Mouse (Mus musculus) ES-E14 (cell line): ENCODE results near the gene Rhox7a. TPM values are rescaled to one million over a fixed set of nuclear protein-coding genes. Genes with fewer than 3 reads are reported as not detected.
A peak's percentile ranks its signal among the peaks of the same experiment; 100 is the strongest.
"Not testable (repeated sequence)": the region's sequence is repeated elsewhere in the genome, so short reads cannot be mapped to it uniquely, and the experiment has no call there.

ENCODE experiments used
- DNase-seq: peaks from one replicate; pipeline ENCODE4 v3.0.0-alpha.2; 2013; ENCODE audit warnings: low read depth, low spot score
- H3K27ac ChIP-seq: 2 replicates; pipeline ENCODE4 v1.5.1; 2012; ENCODE audit warnings: low read depth, mild to moderate bottlenecking, low read length, moderate library complexity, mixed read lengths; ENCODE audit not compliant: poor library complexity, insufficient read depth, severe bottlenecking
- H3K36me3 ChIP-seq: 2 replicates; pipeline ENCODE4 v1.6.1; 2012; ENCODE audit warnings: mild to moderate bottlenecking, low read length, moderate library complexity, mixed read lengths; ENCODE audit not compliant: control insufficient read depth, poor library complexity, insufficient read depth, severe bottlenecking
- H3K4me1 ChIP-seq, 2 experiments: fragments of 150-350 bp in 1 of 2; sonication (generic) in 1 of 2; 2 replicates each; pipeline ENCODE4 v1.6.1; 2012; ENCODE audit warnings: low read length in 2 of 2, mild to moderate bottlenecking in 1 of 2, mixed read lengths in 1 of 2; ENCODE audit not compliant: control insufficient read depth in 2 of 2, insufficient read depth in 2 of 2, poor library complexity in 1 of 2
- H3K4me3 ChIP-seq, 2 experiments: fragments of 150-350 bp in 1 of 2; sonication (generic) in 1 of 2; 2 replicates each; pipeline ENCODE4 v1.5.1; 2012; ENCODE audit warnings: low read length in 2 of 2, low read depth in 1 of 2, mild to moderate bottlenecking in 1 of 2, mixed read lengths in 1 of 2; ENCODE audit not compliant: insufficient read depth in 1 of 2, poor library complexity in 1 of 2, severe bottlenecking in 1 of 2
- H3K9ac ChIP-seq: 2 replicates; pipeline ENCODE4 v1.6.1; 2012; ENCODE audit warnings: low read depth, mild to moderate bottlenecking, low read length, mixed read lengths; ENCODE audit not compliant: poor library complexity, insufficient read depth, severe bottlenecking
- H3K9me3 ChIP-seq: fragments of 150-350 bp; sonication (generic); 2 replicates; pipeline ENCODE4 v1.6.1; 2012; ENCODE audit warnings: low read depth, mild to moderate bottlenecking, low read length; ENCODE audit not compliant: control insufficient read depth, insufficient read depth
- CHD2 ChIP-seq: IDR thresholded peaks from 2 replicates; pipeline ENCODE4 v1.6.1; 2014; ENCODE audit warnings: mild to moderate bottlenecking, low read depth, low read length, inconsistent platforms
- HCFC1 ChIP-seq: IDR thresholded peaks from 2 replicates; pipeline ENCODE4 v1.6.1; 2012; ENCODE audit warnings: low read length, inconsistent platforms, borderline replicate concordance; ENCODE audit not compliant: insufficient read depth
- MAFK ChIP-seq: IDR thresholded peaks from 2 replicates; pipeline ENCODE4 v1.6.1; 2014; ENCODE audit warnings: mild to moderate bottlenecking, low read depth, low read length, inconsistent platforms; ENCODE audit not compliant: insufficient read depth
- ZC3H11A ChIP-seq: IDR thresholded peaks from 2 replicates; pipeline ENCODE4 v1.6.1; 2012; ENCODE audit warnings: low read depth, mild to moderate bottlenecking, inconsistent platforms, low read length, borderline replicate concordance
- ZNF384 ChIP-seq: IDR thresholded peaks from 2 replicates; pipeline ENCODE4 v1.6.1; 2012; ENCODE audit warnings: low read depth, low read length, inconsistent platforms
- in situ Hi-C, 2 experiments: fragments of 600-800 bp; cut with MboI; formaldehyde crosslinking; loops; one replicate each; pipeline ENCODE4 v1.15.1; 2025; ENCODE audit warnings: low sequenced_read_pairs in 2 of 2, inconsistent platforms in 1 of 2; ENCODE audit not compliant: unreplicated experiment in 2 of 2
- total RNA-seq: library from RNA; depleted of rRNA; stranded (reverse); fragments of 300-350 nt; gene quantifications from 2 replicates; pipeline ENCODE4 v1.2.3, GENCODE M21; 2012; rRNA removed

Gene Rhox7a
- total RNA-seq = not detected in 2 replicates

GRCm38 (mm10) chrX:37831386-37831785 is at the start of gene Rhox7a:
Gene Rhox7a (plus strand): TSS chrX:37831686.
- H3K9ac ChIP-seq, H3K36me3 ChIP-seq, in situ Hi-C loops, H3K9me3 ChIP-seq, H3K27ac ChIP-seq, H3K4me1 ChIP-seq, H3K4me3 ChIP-seq, DNase-seq: not testable (repeated sequence)

- Histone ChIP-seq H3K4me1 (0 out of 4 replicates have a peak, but pooled peaks cover 0 to 2% of the 10 kb centered on the region in 2 experiments), H3K36me3 (no peaks in the 10 kb centered on the region; the same call in 1 of the 2 replicates), H3K4me3 (no peak overlapping the region), H3K9ac (no peak overlapping the region), H3K27ac (0 out of 2 replicates have a peak overlapping the region, but pooled peaks have one; percentile 43), H3K9me3 (no peaks in the 10 kb centered on the region)
- TF ChIP-seq ZNF384 (no peak), CHD2 (no peak), HCFC1 (no peak), MAFK (no peak), ZC3H11A (no peak)
- DNase-seq = peak; percentile 36
- in situ Hi-C loops = no loop called here
Observed at GRCm38 (mm10) chrX:37807286-37808080, 24.0 kb upstream of the Rhox7a start.

GRCm38 (mm10) chrX:37809396-37809795 is 22.1 kb upstream of the Rhox7a start:
- Histone ChIP-seq H3K27ac (no peak overlapping the region), H3K9ac (no peak overlapping the region), H3K9me3 (no peaks in the 10 kb centered on the region), H3K4me1 (0 out of 4 replicates have a peak, but pooled peaks cover 0 to 2% of the 10 kb centered on the region in 2 experiments), H3K4me3 (no peak overlapping the region), H3K36me3 (no peaks in the 10 kb centered on the region; the same call in 1 of the 2 replicates)
- TF ChIP-seq ZC3H11A (peak; percentile 8; the same call in 1 of the 2 replicates), ZNF384 (no peak)
- no peak for DNase-seq
- in situ Hi-C loops = no loop called here

- Histone ChIP-seq H3K4me1 (0 out of 4 replicates have a peak, but pooled peaks cover 0 to 2% of the 10 kb centered on the region in 2 experiments), H3K27ac (no peak overlapping the region), H3K9ac (no peak overlapping the region), H3K9me3 (no peaks in the 10 kb centered on the region), H3K4me3 (no peak overlapping the region), H3K36me3 (no peaks in the 10 kb centered on the region)
- DNase-seq = no peak
- TF ChIP-seq ZNF384 (no peak), MAFK (no peak), ZC3H11A (no peak), HCFC1 (no peak), CHD2 (no peak)
- in situ Hi-C loops = no loop called here
Observed at GRCm38 (mm10) chrX:37811179-37811578, 20.3 kb upstream of the Rhox7a start.

- H3K27ac ChIP-seq = no peak overlapping the region
- H3K9ac ChIP-seq = no peak overlapping the region; the same call in 1 of the 2 replicates
- no peaks in the 10 kb centered on the region for H3K4me1 ChIP-seq
- DNase-seq = no peak
- in situ Hi-C loops = no loop called here
- no peaks in the 10 kb centered on the region for H3K9me3 ChIP-seq
- H3K36me3 ChIP-seq = no peaks in the 10 kb centered on the region
- no peak for TF ChIP-seq MAFK
- no peak for TF ChIP-seq ZNF384
- no peak for TF ChIP-seq CHD2
- no peak for TF ChIP-seq HCFC1
- no peak for TF ChIP-seq ZC3H11A
- peak overlapping the region in 1 of 2 experiments; percentile 10; a peak in 1 of 4 replicates for H3K4me3 ChIP-seq
Observed at GRCm38 (mm10) chrX:37815665-37816064, 15.8 kb upstream of the Rhox7a start.

- peak within 1 kb of the TSS in 1 of 2 experiments; percentile 11; a peak in 1 of 4 replicates for H3K4me3 ChIP-seq
- not testable (repeated sequence) for H3K36me3 ChIP-seq
Observed at GRCm38 (mm10) chrX:37826610-37827009, 4.9 kb upstream of the Rhox7a start, which contains the start of gene Rhox6. Gene Rhox6 (plus strand): TSS chrX:37826910.

More at GRCm38 (mm10) chrX:37826610-37827009, 4.9 kb upstream of the Rhox7a start, which contains the start of gene Rhox6:
- H3K9me3 ChIP-seq, in situ Hi-C loops, H3K9ac ChIP-seq, DNase-seq, H3K4me1 ChIP-seq, H3K27ac ChIP-seq: not testable (repeated sequence)
